Mouse (Mus musculus) liver, embryonic 13.5 days (tissue): ENCODE data around the gene Cdc42ep1. TPM values are rescaled to one million over a fixed set of nuclear protein-coding genes. Genes with fewer than 3 reads are reported as not detected.
A peak's percentile ranks its signal among the peaks of the same experiment; 100 is the strongest.
"Not testable (repeated sequence)": the region's sequence is repeated elsewhere in the genome, so short reads cannot be mapped to it uniquely, and the experiment has no call there.

ENCODE experiments used
- ATAC-seq: fragments of 200-750 bp; cut with Nextera tagmentation; 2 replicates; pipeline ENCODE4 v1.8.0; 2017; ENCODE audit warnings: low read depth, mild to moderate bottlenecking, moderate number of reproducible peaks, moderate library complexity
- DNase-seq: peaks from one replicate; pipeline ENCODE4 v3.0.0; 2022
- H3K27ac ChIP-seq: fragments of 300-500 bp; sonication (generic); 2 replicates; pipeline ENCODE4 v1.5.1; 2015; ENCODE audit warnings: moderate library complexity, mild to moderate bottlenecking, inconsistent platforms
- H3K27me3 ChIP-seq: fragments of 300-500 bp; sonication (generic); 2 replicates; pipeline ENCODE4 v1.6.1; 2015; ENCODE audit warnings: mild to moderate bottlenecking, inconsistent platforms
- H3K36me3 ChIP-seq: fragments of 300-500 bp; sonication (generic); 2 replicates; pipeline ENCODE4 v1.6.1; 2015; ENCODE audit warnings: mild to moderate bottlenecking, inconsistent platforms
- H3K4me1 ChIP-seq: fragments of 300-500 bp; sonication (generic); replicated peaks from 2 replicates; pipeline ENCODE4 v1.6.1; 2015; ENCODE audit warnings: inconsistent platforms
- H3K4me2 ChIP-seq: fragments of 300-500 bp; sonication (generic); 2 replicates; pipeline ENCODE4 v1.6.1; 2015; ENCODE audit warnings: inconsistent platforms, mild to moderate bottlenecking, moderate library complexity
- H3K4me3 ChIP-seq: fragments of 300-500 bp; sonication (generic); replicated peaks from 2 replicates; pipeline ENCODE4 v1.5.1; 2015; ENCODE audit warnings: mild to moderate bottlenecking, inconsistent platforms
- H3K9ac ChIP-seq: fragments of 300-500 bp; sonication (generic); 2 replicates; pipeline ENCODE4 v1.6.1; 2015; ENCODE audit warnings: mild to moderate bottlenecking, inconsistent platforms
- H3K9me3 ChIP-seq: fragments of 300-500 bp; sonication (generic); replicated peaks from 2 replicates; pipeline ENCODE4 v1.6.1; 2016; ENCODE audit warnings: inconsistent platforms
- WGBS: fragments of 180-500 bp; shearing (Covaris S2); methylation state at CpG from one replicate; pipeline ENCODE4 v1.1.7; 2015; ENCODE audit not compliant: insufficient replicate concordance; 5-methylcytosine and 5-hydroxymethylcytosine counted together
- polyA plus RNA-seq: library from polyadenylated mRNA; unstranded; fragments of >200 nt; fragmentation: Nextera tagmentation; extraction: Ambion mirVana; gene quantifications from 2 replicates; pipeline ENCODE4 v1.2.1, GENCODE M21; 2015

Gene Cdc42ep1
- polyA plus RNA-seq, 1 experiment from 2014 or later, result 9.5 TPM

GRCm38 (mm10) chr15:78840751-78841150 is 1.7 kb upstream of the Cdc42ep1 start:
- H3K4me1 ChIP-seq, result peaks cover 65% of the 10 kb centered on the region
- H3K9ac ChIP-seq, result no peak overlapping the region
- no peak for DNase-seq
- ATAC-seq, result no peak
- no peaks in the 10 kb centered on the region for H3K36me3 ChIP-seq
- H3K9me3 ChIP-seq, result no peaks in the 10 kb centered on the region
- no peak overlapping the region for H3K4me3 ChIP-seq
- peak overlapping the region; percentile 30 for H3K27ac ChIP-seq
- no peak overlapping the region for H3K4me2 ChIP-seq
- peaks cover 64% of the 10 kb centered on the region for H3K27me3 ChIP-seq
- WGBS, result 61% methylated on average over 11 of the region's 11 CpGs

GRCm38 (mm10) chr15:78841161-78841790 is 1.1 kb upstream of the Cdc42ep1 start:
- Histone ChIP-seq H3K36me3 (no peaks in the 10 kb centered on the region), H3K4me1 (peaks cover 65% of the 10 kb centered on the region), H3K27ac (peak overlapping the region; percentile 30; the same call in 1 of the 2 replicates), H3K27me3 (peaks cover 68% of the 10 kb centered on the region), H3K9ac (no peak overlapping the region), H3K9me3 (no peaks in the 10 kb centered on the region), H3K4me2 (no peak overlapping the region), H3K4me3 (no peak overlapping the region)
- no peak for ATAC-seq
- no peak for DNase-seq
- WGBS, result 53% methylated on average over 6 of the region's 6 CpGs

- Histone ChIP-seq H3K4me2 (peak overlapping the region; percentile 58), H3K27me3 (peaks cover 70% of the 10 kb centered on the region), H3K4me3 (peak overlapping the region; percentile 60), H3K4me1 (peaks cover 74% of the 10 kb centered on the region), H3K27ac (peak overlapping the region; percentile 77), H3K36me3 (peaks cover 9% of the 10 kb centered on the region), H3K9me3 (no peaks in the 10 kb centered on the region), H3K9ac (peak overlapping the region; percentile 71)
- DNase-seq, result no peak
- ATAC-seq, result no peak
- 20% methylated on average over 21 of the region's 21 CpGs for WGBS
These were observed 1.4 kb downstream of the Cdc42ep1 start for GRCm38 (mm10) chr15:78843581-78844469.

- Histone ChIP-seq H3K4me1 (peaks cover 81% of the 10 kb centered on the region), H3K27ac (peak overlapping the region; percentile 36; the same call in 1 of the 2 replicates), H3K9ac (peak overlapping the region; percentile 71; the same call in 1 of the 2 replicates), H3K27me3 (peaks cover 74% of the 10 kb centered on the region), H3K4me3 (peak overlapping the region; percentile 60), H3K36me3 (peaks cover 17% of the 10 kb centered on the region), H3K4me2 (peak overlapping the region; percentile 58), H3K9me3 (no peaks in the 10 kb centered on the region)
- 34% methylated on average over 9 of the region's 9 CpGs for WGBS
- DNase-seq, result no peak
- ATAC-seq, result no peak
These were observed 2.4 kb downstream of the Cdc42ep1 start for GRCm38 (mm10) chr15:78844791-78845190.

GRCm38 (mm10) chr15:78845321-78845720 is 2.9 kb downstream of the Cdc42ep1 start:
- H3K27ac ChIP-seq, result peak overlapping the region; percentile 11
- peak overlapping the region; percentile 58 for H3K4me2 ChIP-seq
- no peak for ATAC-seq
- no peak for DNase-seq
- WGBS, result 61% methylated on average over 11 of the region's 11 CpGs
- H3K27me3 ChIP-seq, result peaks cover 74% of the 10 kb centered on the region
- H3K9ac ChIP-seq, result peak overlapping the region; percentile 24; the same call in 1 of the 2 replicates
- H3K36me3 ChIP-seq, result peaks cover 20% of the 10 kb centered on the region
- H3K9me3 ChIP-seq, result no peaks in the 10 kb centered on the region
- H3K4me3 ChIP-seq, result peak overlapping the region; percentile 7
- H3K4me1 ChIP-seq, result peaks cover 83% of the 10 kb centered on the region

- H3K9me3 ChIP-seq, result no peaks in the 10 kb centered on the region
- peaks cover 74% of the 10 kb centered on the region for H3K27me3 ChIP-seq
- H3K4me3 ChIP-seq, result no peak overlapping the region
- H3K4me1 ChIP-seq, result peaks cover 83% of the 10 kb centered on the region
- no peak for ATAC-seq
- peak overlapping the region; percentile 58 for H3K4me2 ChIP-seq
- H3K27ac ChIP-seq, result peak overlapping the region; percentile 11; the same call in 1 of the 2 replicates
- H3K9ac ChIP-seq, result no peak overlapping the region; the same call in 1 of the 2 replicates
- H3K36me3 ChIP-seq, result peaks cover 20% of the 10 kb centered on the region
- 63% methylated on average over 8 of the region's 8 CpGs for WGBS
- no peak for DNase-seq
These were observed 3.4 kb downstream of the Cdc42ep1 start for GRCm38 (mm10) chr15:78845867-78846266.

GRCm38 (mm10) chr15:78846352-78846751 is 3.9 kb downstream of the Cdc42ep1 start:
- Histone ChIP-seq H3K36me3 (peaks cover 20% of the 10 kb centered on the region), H3K9me3 (no peaks in the 10 kb centered on the region), H3K4me3 (no peak overlapping the region), H3K4me2 (0 out of 2 replicates have a peak overlapping the region, but pooled peaks have one; percentile 58), H3K27ac (no peak overlapping the region), H3K4me1 (peaks cover 83% of the 10 kb centered on the region), H3K9ac (no peak overlapping the region), H3K27me3 (peaks cover 74% of the 10 kb centered on the region)
- 69% methylated on average over 8 of the region's 8 CpGs for WGBS
- no peak for ATAC-seq
- no peak for DNase-seq

GRCm38 (mm10) chr15:78846805-78847204 is 4.4 kb downstream of the Cdc42ep1 start:
- not testable (repeated sequence) for ATAC-seq, H3K4me3 ChIP-seq, H3K27ac ChIP-seq, H3K4me2 ChIP-seq, DNase-seq, H3K9me3 ChIP-seq, H3K9ac ChIP-seq
- Histone ChIP-seq H3K27me3 (peaks cover 70% of the 10 kb centered on the region), H3K4me1 (peaks cover 83% of the 10 kb centered on the region), H3K36me3 (peaks cover 20% of the 10 kb centered on the region)
- 70% methylated on average over 7 of the region's 7 CpGs for WGBS

- H3K9me3 ChIP-seq, result no peaks in the 10 kb centered on the region
- H3K36me3 ChIP-seq, result peaks cover 20% of the 10 kb centered on the region
- H3K4me1 ChIP-seq, result peaks cover 76% of the 10 kb centered on the region
- 26% methylated on average over 5 of the region's 5 CpGs for WGBS
- no peak for ATAC-seq
- no peak overlapping the region for H3K9ac ChIP-seq
- no peak overlapping the region for H3K4me2 ChIP-seq
- no peak overlapping the region for H3K4me3 ChIP-seq
- H3K27me3 ChIP-seq, result peaks cover 58% of the 10 kb centered on the region
- H3K27ac ChIP-seq, result no peak overlapping the region
- peak; percentile 70 for DNase-seq
These were observed 6.0 kb downstream of the Cdc42ep1 start for GRCm38 (mm10) chr15:78848467-78848866.

- 78% methylated on average over 12 of the region's 12 CpGs for WGBS
- Histone ChIP-seq H3K36me3 (peaks cover 20% of the 10 kb centered on the region), H3K4me2 (no peak overlapping the region), H3K9ac (no peak overlapping the region), H3K4me1 (peaks cover 66% of the 10 kb centered on the region), H3K27me3 (peaks cover 51% of the 10 kb centered on the region), H3K9me3 (no peaks in the 10 kb centered on the region), H3K4me3 (no peak overlapping the region), H3K27ac (no peak overlapping the region; the same call in 1 of the 2 replicates)
- ATAC-seq (no peak), DNase-seq (no peak)
These were observed 7.1 kb downstream of the Cdc42ep1 start for GRCm38 (mm10) chr15:78849485-78849884.

GRCm38 (mm10) chr15:78850059-78850824 is 7.8 kb downstream of the Cdc42ep1 start:
- Histone ChIP-seq H3K27ac (no peak overlapping the region; the same call in 1 of the 2 replicates), H3K9me3 (no peaks in the 10 kb centered on the region), H3K4me3 (no peak overlapping the region), H3K27me3 (peaks cover 44% of the 10 kb centered on the region), H3K4me1 (peaks cover 61% of the 10 kb centered on the region), H3K9ac (no peak overlapping the region), H3K4me2 (no peak overlapping the region), H3K36me3 (peaks cover 20% of the 10 kb centered on the region)
- DNase-seq (no peak), ATAC-seq (no peak)
- 59% methylated on average over 15 of the region's 15 CpGs for WGBS
